Mouse (Mus musculus): ENCODE data around the gene Sh3gl3.

- TF ChIP-seq CTCF (IDR thresholded peaks at IDR 0.05; ENCODE audit: borderline replicate concordance, insufficient read depth, low read length) (peak; percentile 24; the same call in 1 of the 2 replicates), POLR2A (IDR thresholded peaks at IDR 0.05; ENCODE audit: low read depth, low read length) (no peak)
Observed at GRCm38 (mm10) chr7:82260210-82260609, 86.6 kb downstream of the Sh3gl3 start.

All from embryonic fibroblast, embryonic 13.5 days (primary cell).